Mouse (Mus musculus) urinary bladder, postnatal 25 days (tissue): ENCODE results near the gene Agap2.

Experiments
- DNase-seq: peaks from one replicate; pipeline ENCODE4 v3.0.0; 2022; ENCODE audit warnings: low spot score

Gene Agap2

DNA sequence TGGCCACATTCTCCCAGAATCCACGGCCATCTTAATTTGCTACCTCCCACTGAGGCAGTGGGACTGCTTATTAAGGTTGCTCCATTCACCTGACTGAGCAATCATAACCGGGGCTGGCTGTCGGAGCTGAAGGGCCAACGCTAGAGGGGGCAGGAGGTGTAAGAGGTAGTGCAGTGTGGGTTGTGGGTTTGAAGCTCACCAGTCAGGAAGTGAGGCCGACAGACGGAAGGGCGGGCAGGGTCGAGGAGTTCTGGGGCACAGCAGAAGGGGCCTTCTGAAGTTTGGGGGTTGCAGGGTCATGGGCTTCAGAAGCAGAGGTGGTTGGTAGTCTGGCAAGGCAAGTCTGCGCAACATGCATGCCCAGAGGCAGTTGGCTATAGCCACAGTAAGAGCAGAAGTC is at the start of gene Agap2:
Agap2 (plus strand) TSS at position 205 of the 400 bp plus-strand sequence.
- DNase-seq, result no peak

DNA sequence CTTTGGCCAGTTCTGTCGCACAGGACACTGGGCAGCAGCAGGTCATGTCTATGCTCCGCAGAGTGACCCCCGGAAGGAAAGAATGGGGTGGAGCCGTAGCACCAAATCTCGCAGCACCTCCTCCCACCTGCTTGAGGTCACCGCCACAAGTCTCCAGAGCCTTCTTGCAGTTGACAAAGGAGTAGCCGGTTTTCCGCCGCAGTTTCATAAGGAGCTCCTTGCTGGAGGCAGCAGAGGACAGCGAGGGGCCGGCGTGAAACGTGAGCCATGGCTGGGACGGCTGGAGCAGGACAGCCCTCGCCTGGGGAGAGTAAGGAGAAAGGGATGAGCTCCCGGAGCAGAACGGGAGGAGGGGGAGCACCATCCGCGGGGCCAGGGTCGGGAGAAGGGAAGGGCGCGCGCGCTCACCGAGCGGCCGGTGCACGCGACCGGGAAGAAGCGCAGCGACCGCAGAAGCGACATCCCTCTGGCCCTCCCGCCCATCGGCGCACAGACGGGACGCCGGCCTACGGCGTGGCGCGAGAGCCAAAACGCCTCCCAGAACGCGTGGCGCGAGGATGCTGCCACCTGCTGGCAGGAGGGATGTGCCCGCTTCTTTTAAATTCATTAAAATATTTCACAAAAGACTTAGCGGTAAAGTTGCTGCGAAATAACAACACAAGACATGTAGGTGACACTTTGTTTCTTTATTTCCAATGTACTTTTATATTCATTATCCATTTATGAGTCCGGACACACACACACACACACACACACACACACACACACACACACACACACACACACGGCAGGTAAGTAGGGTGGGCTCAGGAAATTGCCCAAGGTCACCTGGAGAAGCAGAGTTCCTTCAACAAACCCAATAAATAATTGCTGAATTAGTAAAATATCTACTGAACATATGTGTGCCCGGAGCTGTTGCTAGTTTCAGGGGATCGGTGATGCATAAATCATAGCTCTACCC is 44.5 kb upstream of the Agap2 start, which contains the start of gene Tsfm:
Tsfm (minus strand) TSS at position 505 of the 961 bp plus-strand sequence.
- peak; percentile 97 for DNase-seq

DNA sequence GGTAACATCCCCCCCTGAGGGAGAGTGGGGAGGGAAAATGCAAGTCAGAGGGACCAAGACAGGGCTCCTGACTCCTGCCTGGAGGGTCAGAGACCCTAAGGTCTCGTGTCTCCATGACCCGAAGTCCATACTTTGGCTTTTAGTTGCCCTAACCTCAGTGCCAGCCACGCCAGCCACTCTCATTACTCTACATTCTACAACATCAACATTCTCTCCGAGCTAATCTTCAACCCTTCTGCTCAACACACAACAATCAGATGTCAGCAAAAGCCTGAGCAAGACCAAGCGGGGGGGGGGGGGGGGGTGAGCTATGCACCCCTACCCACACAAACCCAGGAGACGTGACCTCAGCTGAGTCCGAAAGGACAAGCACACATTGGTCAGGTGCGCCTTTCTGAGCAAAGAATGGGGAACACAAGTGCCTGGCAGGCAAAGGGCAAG is 41.8 kb upstream of the Agap2 start:
- DNase-seq, result no peak

DNA sequence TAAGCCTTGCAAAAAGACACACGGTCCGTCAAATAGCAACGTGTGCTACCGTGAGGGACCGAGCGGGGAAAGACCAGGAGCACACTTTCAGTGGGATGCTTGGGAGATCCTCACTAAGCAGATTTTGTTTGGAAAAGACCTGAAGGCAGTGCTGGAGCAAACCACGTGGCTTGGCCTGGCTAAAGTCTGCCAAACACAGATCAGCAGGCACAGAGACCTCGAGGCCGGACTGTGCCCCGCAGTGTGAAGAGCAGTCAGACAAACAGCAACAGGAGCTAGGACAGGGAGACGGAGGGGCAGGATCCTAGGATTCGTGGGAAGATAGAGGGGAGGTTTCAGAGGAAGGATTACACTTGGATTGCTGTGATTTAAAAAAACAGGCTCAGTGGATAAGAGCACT is 38.8 kb upstream of the Agap2 start:
- DNase-seq, result no peak

DNA sequence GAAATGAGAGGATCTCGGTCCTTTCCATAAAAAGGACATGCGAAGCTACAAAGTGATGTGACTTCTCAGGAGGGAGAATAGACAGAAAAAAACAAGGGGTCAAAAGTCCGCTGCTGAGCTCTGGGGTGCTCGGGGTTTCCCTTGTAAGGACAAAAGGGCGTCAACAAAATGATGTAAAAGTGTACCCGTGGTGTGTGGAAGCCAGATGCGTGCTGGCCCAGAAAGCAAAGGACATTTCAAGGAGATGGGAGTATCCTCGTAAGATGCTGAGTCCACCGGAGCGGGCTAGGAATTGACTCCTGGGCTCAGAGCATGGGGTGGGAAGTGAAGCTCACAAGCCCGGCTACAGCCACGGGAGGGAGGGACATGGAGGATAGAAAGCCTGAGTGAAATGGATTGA is 37.4 kb upstream of the Agap2 start:
- no peak for DNase-seq

DNA sequence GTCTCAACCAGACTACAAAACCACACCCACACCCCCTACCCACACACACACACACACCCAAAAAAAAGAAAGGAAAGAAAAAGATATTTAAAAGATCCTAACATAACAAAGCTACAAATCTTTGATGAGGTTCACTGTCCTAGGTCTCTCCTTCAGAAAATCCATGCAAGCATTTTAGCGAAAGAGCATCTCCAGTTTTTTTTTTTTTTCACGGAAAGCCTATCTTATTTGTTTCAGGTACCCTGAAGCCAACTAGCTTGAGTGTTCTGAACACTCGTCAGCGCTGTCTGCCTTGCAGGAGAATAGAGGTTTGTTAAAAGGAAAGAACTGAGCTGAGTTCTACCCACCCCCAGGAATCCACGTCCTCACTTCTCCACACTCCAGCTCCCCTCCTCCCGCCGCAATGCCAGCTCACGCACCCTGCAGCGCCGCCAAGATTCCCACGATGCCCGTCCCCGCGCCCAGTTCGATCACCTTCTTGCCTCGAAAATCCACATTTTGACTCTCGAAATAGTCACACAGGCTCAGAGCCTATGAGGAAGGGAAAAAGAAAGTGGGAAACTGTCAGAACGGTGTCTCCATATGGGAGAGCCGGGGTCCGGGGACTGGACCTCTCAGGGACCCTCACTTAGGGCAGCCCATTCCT is 34.4 kb upstream of the Agap2 start:
- DNase-seq, result no peak

DNA sequence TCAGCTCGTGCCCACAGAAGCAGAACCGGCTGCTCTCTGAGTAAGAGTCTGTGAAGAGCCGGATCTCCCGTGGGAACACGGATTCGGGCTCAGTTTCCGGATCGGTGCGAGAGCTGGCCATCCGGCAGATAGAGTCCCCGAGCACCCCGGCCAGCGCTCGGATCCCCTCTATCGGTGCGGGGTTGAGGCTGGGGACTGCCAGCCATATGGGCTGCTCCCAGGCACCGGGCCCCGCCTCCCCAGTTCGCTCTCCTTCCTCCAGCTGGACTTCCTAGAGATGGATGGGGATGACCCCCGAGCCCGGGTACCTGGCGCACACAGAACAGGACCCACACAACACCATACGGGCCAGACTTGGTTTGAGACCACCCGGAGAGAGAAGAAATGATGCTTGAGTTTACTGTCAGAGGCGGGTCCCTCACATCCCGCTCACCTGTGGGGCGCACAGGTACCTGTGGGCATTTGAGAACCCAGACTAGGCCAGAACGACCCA is 33.8 kb upstream of the Agap2 start, which contains the start of the genes Mettl1 and Eef1akmt3:
Mettl1 (plus strand) TSS at position 141 of the 493 bp plus-strand sequence.
Eef1akmt3 (minus strand) TSS at position 240 of the 493 bp plus-strand sequence.
- peak; percentile 49 for DNase-seq

DNA sequence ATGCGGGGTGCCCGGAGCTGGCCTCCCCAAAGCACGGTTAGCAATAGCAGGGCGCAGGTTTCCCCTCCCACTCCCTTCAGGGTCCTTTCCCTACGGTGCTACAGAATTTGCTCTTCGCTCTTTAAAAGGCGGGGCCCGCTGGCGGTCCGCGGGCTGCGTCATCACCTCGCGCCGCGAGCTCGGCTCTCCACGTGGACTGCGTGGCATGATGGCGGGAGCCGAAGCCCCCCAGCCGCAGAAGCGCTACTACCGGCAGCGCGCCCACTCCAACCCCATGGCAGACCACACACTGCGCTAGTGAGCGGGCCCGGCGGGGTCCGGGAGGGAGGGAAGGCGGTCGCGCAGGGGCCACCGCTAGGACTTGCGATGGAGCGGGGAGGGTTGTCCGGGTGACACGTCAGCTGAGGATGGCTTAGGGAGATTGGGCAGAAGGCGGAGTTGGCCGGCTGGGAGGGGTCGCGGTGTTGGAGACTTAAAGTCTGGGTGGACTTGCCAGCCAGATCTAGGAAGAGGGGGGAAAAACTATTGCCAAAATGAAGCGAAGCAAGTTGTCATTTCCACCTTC is 33.2 kb upstream of the Agap2 start:
- DNase-seq, result peak; percentile 84

DNA sequence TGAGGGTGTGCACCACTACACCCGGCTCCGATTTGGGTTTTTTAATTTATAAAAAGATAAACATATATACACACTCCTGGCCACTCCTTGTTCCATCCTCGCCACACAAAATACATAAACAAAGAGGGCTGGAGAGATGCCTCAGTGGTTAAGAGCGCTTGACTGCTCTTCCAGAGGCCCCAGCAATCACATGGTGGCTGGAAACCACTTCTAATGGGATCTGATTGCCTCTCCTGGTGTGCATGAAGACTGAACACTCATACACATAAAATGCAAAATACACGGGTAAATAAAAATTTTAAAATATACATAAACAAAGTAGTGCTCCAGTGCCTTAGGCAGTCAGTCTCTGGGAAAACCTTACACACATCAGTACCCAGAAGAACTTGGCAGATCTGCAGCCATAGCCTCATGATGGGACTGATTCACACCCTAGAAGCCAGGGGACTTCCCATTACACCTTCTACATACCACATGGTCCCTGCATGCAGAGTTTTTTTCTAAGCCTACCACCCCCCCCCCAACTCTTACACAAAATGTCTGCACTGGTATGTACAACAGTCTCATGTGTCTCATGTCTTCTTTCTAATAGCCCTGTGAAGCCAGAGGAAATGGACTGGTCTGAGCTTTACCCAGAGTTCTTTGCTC is 32.5 kb upstream of the Agap2 start:
- DNase-seq, result no peak

DNA sequence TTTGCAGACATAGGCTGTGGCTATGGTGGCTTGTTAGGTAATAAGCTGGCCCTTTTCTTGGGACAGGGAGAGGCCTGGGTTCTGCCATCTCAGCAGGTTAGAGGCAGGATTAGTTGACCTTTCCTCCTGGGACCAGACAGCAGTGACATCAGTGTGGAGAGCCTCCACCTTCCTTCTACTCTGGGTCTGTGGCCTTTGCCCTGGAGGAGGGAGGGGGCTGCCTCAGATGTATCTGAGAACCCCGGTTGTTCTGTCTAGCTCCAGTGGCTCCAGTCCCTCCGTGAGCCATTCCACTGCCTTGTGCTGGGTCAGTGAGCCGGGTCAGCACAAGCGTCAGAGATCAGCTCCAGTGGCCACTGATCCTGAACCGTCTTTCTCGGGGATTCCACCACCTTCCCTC is 31.9 kb upstream of the Agap2 start:
- DNase-seq, result no peak

DNA sequence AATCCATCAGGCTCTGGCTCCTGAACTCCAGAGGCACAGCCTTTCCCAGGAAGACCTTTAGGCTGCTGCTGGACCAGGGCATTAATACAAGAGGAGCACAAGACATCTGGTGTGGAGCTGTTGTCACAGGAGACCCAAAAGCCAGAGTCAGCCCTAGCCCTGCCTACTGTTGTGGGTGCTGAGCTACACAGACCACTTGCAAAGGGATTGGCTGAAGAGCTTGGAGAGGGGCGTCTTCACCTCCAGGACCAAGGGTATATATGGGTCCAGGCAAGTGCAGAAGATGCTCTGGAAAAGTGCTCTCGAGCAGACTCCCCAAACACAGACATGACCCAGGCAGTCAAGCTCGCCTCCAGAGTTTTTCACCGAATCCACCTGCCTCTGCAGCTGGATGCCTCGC is 27.1 kb upstream of the Agap2 start, which contains the start of gene Cyp27b1:
Cyp27b1 (plus strand) TSS at position 297 of the 400 bp plus-strand sequence.
- DNase-seq, result no peak

DNA sequence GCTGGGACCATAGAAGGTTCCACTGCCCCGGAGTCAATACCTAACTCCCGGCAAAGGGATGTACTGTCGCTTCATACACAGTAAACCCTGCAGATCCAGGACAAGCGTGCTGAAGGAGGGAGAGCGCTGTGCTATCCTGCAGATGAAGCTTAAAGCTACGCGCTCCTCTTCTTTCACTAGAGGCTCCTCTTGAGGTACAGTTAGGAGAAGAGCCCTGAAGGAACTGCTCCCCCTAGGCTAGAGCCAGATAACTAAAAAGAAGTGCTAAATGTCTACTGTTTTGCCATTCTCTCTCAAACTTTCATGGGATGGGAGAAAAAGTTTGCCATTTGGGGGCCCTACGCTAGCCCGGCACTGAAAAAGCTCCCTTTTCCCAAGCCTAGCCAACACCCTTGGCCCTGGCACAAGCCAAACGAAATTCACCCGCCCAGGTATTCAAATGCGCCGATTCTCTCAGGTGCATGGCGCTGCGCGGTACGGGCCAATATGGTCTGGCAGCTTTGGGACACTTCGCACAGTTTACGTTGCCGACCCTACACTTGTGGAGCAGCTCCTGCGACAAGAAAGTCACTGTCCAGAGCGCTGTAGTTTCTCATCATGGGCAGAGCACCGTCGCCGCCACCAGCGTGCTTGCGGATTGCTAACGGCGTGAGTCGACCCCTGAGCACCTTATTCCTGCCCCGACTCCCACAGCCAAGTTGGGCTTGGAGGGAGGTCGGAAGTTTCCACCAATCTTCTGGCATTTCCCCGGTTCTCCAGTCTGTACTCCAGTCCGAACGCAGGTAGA is 26.3 kb upstream of the Agap2 start:
- no peak for DNase-seq

DNA sequence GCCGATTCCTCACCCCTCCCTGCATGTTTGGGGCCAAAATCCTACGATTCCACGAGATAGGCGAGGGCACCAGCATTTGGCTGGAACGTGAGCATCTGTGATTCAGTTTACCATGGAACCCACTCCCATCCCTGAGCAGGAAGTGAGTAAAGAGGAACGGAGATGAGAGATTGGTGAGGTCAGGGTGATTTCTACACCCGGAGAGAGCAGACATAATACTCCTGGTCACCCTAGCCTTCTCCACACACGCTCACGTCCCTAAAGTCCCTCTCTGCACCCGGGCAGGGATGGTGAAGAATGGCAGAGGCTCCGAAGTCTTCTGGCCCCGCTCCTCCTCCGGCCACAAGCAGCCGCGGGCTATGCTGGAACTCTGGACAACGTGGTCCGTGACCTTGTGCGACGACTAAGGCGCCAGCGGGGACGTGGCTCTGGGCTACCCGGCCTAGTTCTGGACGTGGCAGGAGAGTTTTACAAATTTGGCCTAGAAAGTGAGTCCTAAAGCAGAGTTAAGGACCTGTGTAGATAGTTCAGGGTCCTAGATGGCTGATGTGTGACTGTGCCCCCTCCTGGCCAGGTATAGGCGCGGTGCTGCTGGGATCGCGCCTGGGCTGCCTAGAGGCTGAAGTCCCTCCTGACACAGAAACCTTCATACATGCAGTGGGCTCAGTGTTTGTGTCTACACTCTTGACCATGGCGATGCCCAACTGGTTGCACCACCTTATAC is 25.5 kb upstream of the Agap2 start:
- DNase-seq, result no peak

DNA sequence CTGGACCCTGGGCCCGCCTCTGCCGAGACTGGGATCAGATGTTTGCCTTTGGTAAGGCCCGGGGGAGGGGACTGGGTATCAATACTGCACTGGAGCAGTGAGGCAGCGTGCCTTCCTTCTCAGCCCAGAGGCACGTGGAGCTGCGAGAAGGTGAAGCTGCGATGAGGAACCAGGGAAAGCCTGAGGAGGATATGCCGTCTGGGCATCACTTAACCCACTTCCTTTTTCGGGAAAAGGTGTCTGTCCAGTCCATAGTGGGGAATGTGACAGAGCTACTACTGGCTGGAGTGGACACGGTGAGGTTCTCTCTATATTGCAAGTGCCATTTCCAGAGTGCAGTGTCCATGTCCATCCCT is 25.0 kb upstream of the Agap2 start:
- no peak for DNase-seq

DNA sequence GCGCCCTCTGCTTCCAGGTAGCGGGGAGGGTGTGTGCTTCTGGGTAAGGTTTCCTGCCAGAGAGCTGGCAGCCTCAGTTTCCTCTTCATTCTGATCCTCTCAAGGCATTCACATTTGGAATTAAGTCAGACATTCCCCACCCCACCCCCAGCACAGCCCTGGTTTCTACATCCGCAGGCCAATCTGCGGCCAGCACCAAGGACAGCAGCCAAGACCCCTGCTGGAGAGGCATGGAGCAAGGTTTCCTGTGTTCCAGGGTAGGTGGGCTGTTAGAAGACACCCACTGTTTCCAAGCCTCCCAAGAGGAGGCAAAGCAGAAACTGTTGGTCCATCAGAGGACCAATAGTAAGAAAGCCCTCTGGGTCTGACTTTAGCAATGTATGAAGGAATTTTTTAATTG is 20.4 kb upstream of the Agap2 start:
- no peak for DNase-seq

DNA sequence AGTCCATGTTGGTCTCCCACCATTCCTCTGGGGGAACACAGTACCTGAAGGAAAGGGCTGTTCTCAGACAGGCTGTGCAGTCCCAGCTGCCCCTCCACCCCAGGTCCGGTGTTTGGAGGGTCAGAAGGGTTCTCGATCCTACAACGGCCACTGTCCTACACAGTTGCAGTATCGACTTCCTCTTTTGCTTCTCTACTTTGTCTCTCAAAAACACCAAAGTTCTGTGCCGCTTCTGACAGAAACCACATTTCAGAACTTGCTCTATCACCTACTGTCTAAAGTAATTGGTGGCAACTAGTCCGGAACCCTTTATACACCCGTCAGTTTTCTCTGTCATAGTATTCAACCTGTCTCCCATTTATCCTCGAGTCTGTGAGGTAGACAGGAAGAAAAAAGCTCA is 19.7 kb upstream of the Agap2 start:
- no peak for DNase-seq

DNA sequence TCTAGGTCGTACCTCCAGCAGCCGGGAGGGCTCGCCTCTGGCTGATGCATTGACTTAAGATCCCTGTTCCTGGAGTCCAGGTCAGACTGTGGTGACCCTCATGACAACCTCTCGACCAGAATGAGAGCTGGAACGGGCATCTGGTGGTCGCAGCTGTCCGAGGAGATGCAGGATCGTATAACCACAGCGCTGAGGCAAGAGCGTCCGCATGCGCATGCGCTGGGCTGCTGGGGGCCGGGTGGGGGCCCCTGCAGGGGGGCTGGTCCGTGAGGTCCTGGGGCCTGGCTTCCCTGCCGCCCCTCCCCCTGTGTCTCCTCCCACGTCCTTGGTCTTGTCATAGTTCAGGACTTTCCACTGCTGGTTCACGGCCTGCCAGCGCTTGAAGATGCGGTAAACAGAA is 18.6 kb upstream of the Agap2 start:
- no peak for DNase-seq

DNA sequence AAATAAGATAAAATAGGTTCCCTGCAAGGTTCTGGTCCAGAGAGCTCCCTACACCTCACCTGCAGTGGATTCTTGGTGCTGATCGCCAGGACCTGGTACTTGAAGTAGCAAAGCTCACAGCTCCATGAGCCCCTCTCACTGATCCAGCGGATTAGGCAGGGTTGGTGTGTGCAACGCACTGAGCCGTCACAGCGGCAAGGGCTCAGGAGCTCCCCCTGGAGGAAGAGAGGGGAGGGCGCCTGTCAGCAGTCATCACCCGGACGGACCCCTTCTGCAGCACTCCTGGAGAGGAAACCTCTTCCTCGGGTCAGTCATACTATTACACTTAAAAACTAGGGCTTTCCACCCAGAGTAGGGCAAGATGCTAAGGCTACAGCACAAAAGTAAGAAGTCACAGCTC is 16.9 kb upstream of the Agap2 start:
- peak; percentile 79 for DNase-seq

DNA sequence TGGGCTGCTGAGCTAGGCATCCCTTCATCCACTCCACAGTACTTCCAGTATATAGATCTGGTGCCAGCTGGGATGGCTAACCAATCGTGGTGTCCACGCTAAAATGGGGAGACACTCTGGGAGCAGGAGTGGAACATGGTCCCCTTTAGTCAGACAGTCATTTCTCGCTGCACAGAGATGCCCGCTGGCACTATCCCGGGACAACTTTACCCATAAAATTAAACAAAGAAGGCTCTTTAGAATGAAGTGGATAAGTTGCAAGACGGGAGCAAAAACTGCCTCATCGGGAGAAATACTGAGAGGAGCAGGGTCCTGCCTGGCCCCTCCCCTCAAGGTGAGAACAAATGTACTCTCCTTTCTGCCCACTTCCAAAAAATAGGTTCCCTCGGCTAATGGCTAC is 16.4 kb upstream of the Agap2 start:
- no peak for DNase-seq

DNA sequence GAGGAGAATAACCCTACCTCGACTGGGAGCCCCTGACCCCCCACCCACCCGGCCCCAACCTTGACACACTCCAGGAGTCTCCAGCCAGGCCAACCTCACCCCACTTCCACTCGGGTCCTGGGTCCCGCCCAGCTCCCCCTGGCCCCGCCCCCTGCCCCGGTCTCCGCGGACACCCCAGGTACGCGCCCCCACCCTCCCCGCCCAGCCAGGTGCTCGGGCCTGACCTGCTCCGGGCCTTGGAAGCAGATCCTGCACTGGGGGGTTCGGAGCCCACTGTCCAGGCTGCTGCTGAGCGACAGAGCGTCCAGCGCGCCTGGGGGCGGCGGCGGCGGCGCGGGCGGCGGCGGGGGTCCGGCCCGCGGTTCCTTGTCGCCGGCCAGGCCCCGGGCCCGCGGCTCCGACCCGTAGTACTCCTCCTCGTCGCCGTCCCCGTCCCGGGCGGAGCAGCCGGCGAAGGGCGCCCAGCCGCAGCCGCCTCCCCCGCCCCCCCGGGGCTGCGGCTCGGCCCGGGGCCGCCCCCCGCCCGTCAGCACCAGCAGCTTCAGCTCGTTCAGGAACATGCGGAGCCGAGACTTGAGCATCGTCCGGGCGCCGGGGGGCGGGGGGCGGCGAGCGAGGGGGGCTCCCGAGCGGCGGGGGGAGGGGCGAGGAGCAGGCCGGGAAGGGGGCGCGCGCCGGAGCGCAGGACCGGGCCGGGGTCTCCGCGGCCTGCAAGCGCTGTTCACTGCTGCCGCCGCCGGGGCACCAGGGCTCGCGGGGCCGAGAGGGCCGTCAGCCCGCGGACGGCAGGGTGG is 15.7 kb upstream of the Agap2 start:
- DNase-seq, result no peak
